Comparison of ENCODE assay signal across 22 mouse cellular contexts in genomic region chr8:54372921-54373320, GRCm38 (mm10).
A peak's percentile ranks its signal among the peaks of the same experiment; 100 is the strongest.
DNase-seq lines count a peak whose midpoint lies in the region; ATAC-seq and TF ChIP-seq lines count a peak whose summit lies in the region.
"Had no signal": no experiment of that assay in that cellular context is flagged by ENCODE, and none has a peak within 500 bp of the region (broad histone marks: within the 10 kb centered on the region; RNA-seq: fewer than 3 reads in every experiment).

No protein-coding gene starts in this region.

- WGBS in kidney, adult 2 months, result 59% methylated on average over 1 of the region's 1 CpGs
- 88% methylated on average over 1 of the region's 1 CpGs for WGBS in kidney, embryonic 16.5 days

- TF ChIP-seq POLR2A in kidney, adult 2 months (IDR thresholded peaks at IDR 0.05; ENCODE audit: low read depth, low read length), result no peak

- no peak for ATAC-seq in kidney, embryonic 16.5 days (ENCODE audit: low FRiP score, low TSS enrichment)
- ATAC-seq: activated CD4-positive, CD25-positive, alpha-beta regulatory T cell, adult 4 months; CD4-positive, CD25-positive, alpha-beta regulatory T cell, adult 4 months; Patski had no signal

- peaks cover 3% of the 10 kb centered on the region; the same call in 1 of the 2 replicates for H3K4me1 ChIP-seq in kidney, adult 2 months (ENCODE audit: control insufficient read depth, insufficient read depth, low read length)
- no peaks in the 10 kb centered on the region for H3K4me1 ChIP-seq in kidney, embryonic 16.5 days (ENCODE audit: insufficient read depth, low read length)

- H3K27ac ChIP-seq in kidney, adult 2 months (ENCODE audit: insufficient read depth, low read depth, low read length), result peak overlapping the region; percentile 50; the same call in 1 of the 2 replicates
- H3K27ac ChIP-seq in kidney, embryonic 16.5 days (ENCODE audit: low read length), result no peak overlapping the region

- H3K9me3 ChIP-seq in kidney, embryonic 16.5 days (ENCODE audit: low read length), result no peaks in the 10 kb centered on the region
- H3K9me3 ChIP-seq: G1E had no signal

- no peaks in the 10 kb centered on the region for H3K27me3 ChIP-seq in kidney, adult 2 months (replicated peaks; ENCODE audit: control insufficient read depth, insufficient read depth, low read length)
- no peaks in the 10 kb centered on the region for H3K27me3 ChIP-seq in kidney, embryonic 16.5 days (ENCODE audit: insufficient read depth, low read length)
- H3K27me3 ChIP-seq: CH12.LX, Patski had no signal

- TF ChIP-seq CTCF in kidney, adult 2 months (conservative IDR thresholded peaks at IDR 0.05; ENCODE audit: insufficient read depth, insufficient read length, low read depth, low read length), result no peak

- no peak overlapping the region for H3K4me2 ChIP-seq in kidney, embryonic 16.5 days (replicated peaks; ENCODE audit: low read depth, low read length)

- DNase-seq in kidney, adult 11 months, result peak; percentile 10
- no peak for DNase-seq in kidney, postnatal 14 days
- peak; percentile 72 for DNase-seq in kidney, adult 2 months
- DNase-seq in kidney, postnatal 10 days, result no peak
- DNase-seq in kidney, adult 9 months, result peak; percentile 67
- DNase-seq in kidney, postnatal 4 days, result no peak
- DNase-seq in kidney, postnatal 36 days, result peak; percentile 25 to 31
- DNase-seq: adrenal gland, adult 2 months; adrenal gland, adult 8-10 months; adrenal gland, postnatal 10 days; adrenal gland, postnatal 14 days; adrenal gland, postnatal 25 days; adrenal gland, postnatal 36 days; B cell, adult 2 months; cerebellum, adult 11 months; cerebellum, adult 11-12 months had no signal

- H3K9ac ChIP-seq in kidney, embryonic 16.5 days (replicated peaks; ENCODE audit: low read length), result no peak overlapping the region

- H3K36me3 ChIP-seq in kidney, adult 2 months (ENCODE audit: control insufficient read depth, insufficient read depth, low read length), result no peaks in the 10 kb centered on the region
- no peaks in the 10 kb centered on the region for H3K36me3 ChIP-seq in kidney, embryonic 16.5 days (ENCODE audit: insufficient read depth, low read length)
- H3K36me3 ChIP-seq: G1E had no signal

- no peak overlapping the region for H3K4me3 ChIP-seq in kidney, adult 2 months (ENCODE audit: insufficient read depth, low read depth, low read length)
- H3K4me3 ChIP-seq in kidney, embryonic 16.5 days (ENCODE audit: low read length), result no peak overlapping the region

Comparison
In these comparisons a context has a peak if more than half of its experiments do, and no peak if none do; other contexts are left out.
1. DNase-seq: peak in kidney, adult 11 months (single experiment), kidney, adult 2 months (single experiment), kidney, adult 9 months (single experiment) and kidney, postnatal 36 days (2 of 2); none in kidney, postnatal 14 days (single experiment), kidney, postnatal 10 days (single experiment) and kidney, postnatal 4 days (0 of 2).